Mouse (Mus musculus) forebrain, embryonic 16.5 days (tissue): ENCODE measurements around the gene Fam151a. TPM values are rescaled to one million over a fixed set of nuclear protein-coding genes. Genes with fewer than 3 reads are reported as not detected.
"Not testable (repeated sequence)": the region's sequence is repeated elsewhere in the genome, so short reads cannot be mapped to it uniquely, and the experiment has no call there.

Source experiments
- ATAC-seq: fragments of 200-750 bp; cut with Nextera tagmentation; 2 replicates; pipeline ENCODE4 v1.8.0; 2017; ENCODE audit warnings: mild to moderate bottlenecking, moderate library complexity
- H3K27ac ChIP-seq: fragments of 300-500 bp; sonication (generic); 2 replicates; pipeline ENCODE4 v1.5.1; 2014; ENCODE audit warnings: low read length, control low read depth
- H3K27me3 ChIP-seq: fragments of 300-500 bp; sonication (generic); replicated peaks from 2 replicates; pipeline ENCODE4 v1.6.1; 2014; ENCODE audit warnings: low read length; ENCODE audit not compliant: control insufficient read depth, insufficient read depth
- H3K36me3 ChIP-seq: fragments of 300-500 bp; sonication (generic); 2 replicates; pipeline ENCODE4 v1.6.1; 2014; ENCODE audit not compliant: control insufficient read depth, insufficient read depth
- H3K4me1 ChIP-seq: fragments of 300-500 bp; sonication (generic); replicated peaks from 2 replicates; pipeline ENCODE4 v1.6.1; 2014; ENCODE audit warnings: low read length; ENCODE audit not compliant: control insufficient read depth, insufficient read depth
- H3K4me2 ChIP-seq: fragments of 300-500 bp; sonication (generic); 2 replicates; pipeline ENCODE4 v1.6.1; 2014; ENCODE audit warnings: mild to moderate bottlenecking, low read length, control low read depth
- H3K4me3 ChIP-seq: fragments of 300-500 bp; sonication (generic); replicated peaks from 2 replicates; pipeline ENCODE4 v1.5.1; 2014; ENCODE audit warnings: mild to moderate bottlenecking, low read length, control low read depth
- H3K9ac ChIP-seq: fragments of 300-500 bp; sonication (generic); replicated peaks from 2 replicates; pipeline ENCODE4 v1.6.1; 2014; ENCODE audit warnings: low read depth, low read length, control low read depth
- H3K9me3 ChIP-seq: fragments of 300-500 bp; sonication (generic); 2 replicates; pipeline ENCODE4 v1.6.1; 2016; ENCODE audit warnings: low read length; ENCODE audit not compliant: control insufficient read depth
- WGBS: fragments of 180-500 bp; shearing (Covaris S2); extraction: QIAGEN DNeasy Blood & Tissue Kit; methylation state at CpG from one replicate; pipeline ENCODE4 v1.1.7; 2014; 5-methylcytosine and 5-hydroxymethylcytosine counted together
- polyA plus RNA-seq: library from polyadenylated mRNA; unstranded; fragments of >200 nt; fragmentation: Nextera tagmentation; extraction: Ambion mirVana; gene quantifications from 2 replicates; pipeline ENCODE4 v1.2.1, GENCODE M21; 2015

Fam151a gene
- polyA plus RNA-seq, 1 experiment from 2014 or later, result not detected

DNA sequence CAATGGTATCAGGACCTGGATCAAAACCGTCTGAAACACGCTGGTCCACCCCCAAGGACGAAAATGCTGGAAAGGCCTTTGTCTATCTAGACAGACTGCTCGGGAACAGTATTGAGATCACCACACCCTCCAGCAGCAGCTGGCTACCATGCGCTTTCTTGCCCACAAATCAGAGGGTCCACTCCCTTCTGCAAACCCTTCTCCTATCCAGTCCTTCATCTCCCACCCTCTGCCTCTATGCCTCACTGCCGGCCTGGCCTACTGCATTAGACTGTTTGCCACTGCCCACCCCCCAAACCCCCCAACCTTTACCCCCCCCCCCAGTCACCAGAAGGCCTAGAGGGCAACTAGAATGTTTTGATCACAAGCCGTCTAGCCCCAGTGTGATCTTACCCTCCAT, 51.7 kb downstream of the Fam151a start:
- no peak overlapping the region for H3K4me3 ChIP-seq
- ATAC-seq, result peak; percentile 25
- no peaks in the 10 kb centered on the region for H3K36me3 ChIP-seq
- H3K4me1 ChIP-seq, result peaks cover 23% of the 10 kb centered on the region
- 43% methylated on average over 7 of the region's 7 CpGs for WGBS
- H3K9me3 ChIP-seq, result no peaks in the 10 kb centered on the region
- H3K9ac ChIP-seq, result no peak overlapping the region
- H3K27me3 ChIP-seq, result no peaks in the 10 kb centered on the region
- no peak overlapping the region for H3K4me2 ChIP-seq
- peak overlapping the region; percentile 52 for H3K27ac ChIP-seq

DNA sequence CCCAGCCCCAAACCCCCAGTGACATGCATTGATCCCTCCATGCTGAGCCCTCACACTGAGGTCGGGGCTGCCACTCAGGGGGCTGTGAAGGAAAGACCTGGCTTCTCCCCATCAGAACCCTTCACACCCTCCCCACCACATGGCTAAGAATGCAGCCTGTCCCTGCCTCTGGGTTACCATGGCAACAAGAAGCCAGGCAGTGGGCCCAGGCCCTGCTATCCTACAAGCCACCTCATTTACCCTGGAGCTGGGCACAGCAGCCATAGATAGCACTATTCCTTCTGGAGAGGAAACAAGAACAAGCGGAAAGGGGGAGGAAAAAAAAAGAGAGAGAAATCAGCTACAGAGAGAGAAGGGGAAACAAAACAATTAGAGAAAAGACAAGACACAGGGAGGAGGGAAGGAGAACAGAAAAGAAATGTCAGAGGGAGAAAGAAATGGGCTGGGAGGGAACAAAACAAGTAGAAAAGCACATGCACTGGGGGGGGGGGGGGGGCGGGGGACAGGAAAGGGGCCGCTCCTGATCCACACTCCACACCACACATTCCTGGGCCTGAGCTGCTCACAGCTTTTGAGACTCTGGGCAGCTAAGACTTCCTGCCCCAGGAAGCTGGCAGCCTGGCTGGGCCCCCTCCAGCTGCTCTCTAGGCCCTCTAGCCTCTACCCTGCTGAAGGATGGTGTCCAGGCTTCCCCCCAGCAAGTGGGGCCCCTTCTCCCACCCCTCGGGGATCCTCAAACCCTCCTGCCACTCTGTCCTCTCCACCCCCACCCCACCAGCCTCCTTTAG, 52.3 kb downstream of the Fam151a start:
- Histone ChIP-seq H3K36me3 (no peaks in the 10 kb centered on the region), H3K27me3 (no peaks in the 10 kb centered on the region), H3K27ac (peak overlapping the region; percentile 52), H3K4me3 (no peak overlapping the region), H3K9me3 (no peaks in the 10 kb centered on the region), H3K4me1 (peaks cover 23% of the 10 kb centered on the region), H3K4me2 (no peak overlapping the region), H3K9ac (0 out of 2 replicates have a peak overlapping the region, but pooled peaks have one; percentile 22)
- 3% methylated on average over 4 of the region's 5 CpGs for WGBS
- peak; percentile 92 for ATAC-seq

DNA sequence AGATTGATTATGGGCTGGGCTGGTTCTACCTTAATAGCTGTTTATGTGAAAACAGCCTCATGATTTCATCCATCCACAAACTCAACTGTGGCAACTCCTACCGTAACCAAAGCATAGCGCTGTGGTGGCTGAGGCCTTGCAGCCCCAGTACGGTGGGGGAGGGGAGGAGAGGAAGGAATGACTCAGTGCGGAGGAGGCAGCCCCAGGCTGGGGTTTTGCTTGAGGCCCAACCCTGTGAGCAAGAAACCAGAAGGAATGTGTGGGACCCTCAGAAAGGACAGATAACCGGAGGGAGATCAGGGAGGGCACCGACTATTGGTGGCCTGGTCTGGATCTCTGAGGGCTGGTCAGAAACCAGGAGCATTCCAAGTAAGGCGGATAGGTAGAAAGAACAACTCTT, 54.1 kb downstream of the Fam151a start:
- no peak overlapping the region for H3K27ac ChIP-seq
- no peaks in the 10 kb centered on the region for H3K36me3 ChIP-seq
- no peak overlapping the region for H3K4me3 ChIP-seq
- H3K4me2 ChIP-seq, result no peak overlapping the region
- ATAC-seq, result no peak
- peaks cover 23% of the 10 kb centered on the region for H3K4me1 ChIP-seq
- H3K9me3 ChIP-seq, result no peaks in the 10 kb centered on the region
- H3K9ac ChIP-seq, result no peak overlapping the region
- H3K27me3 ChIP-seq, result no peaks in the 10 kb centered on the region
- WGBS, result 68% methylated on average over 7 of the region's 7 CpGs

DNA sequence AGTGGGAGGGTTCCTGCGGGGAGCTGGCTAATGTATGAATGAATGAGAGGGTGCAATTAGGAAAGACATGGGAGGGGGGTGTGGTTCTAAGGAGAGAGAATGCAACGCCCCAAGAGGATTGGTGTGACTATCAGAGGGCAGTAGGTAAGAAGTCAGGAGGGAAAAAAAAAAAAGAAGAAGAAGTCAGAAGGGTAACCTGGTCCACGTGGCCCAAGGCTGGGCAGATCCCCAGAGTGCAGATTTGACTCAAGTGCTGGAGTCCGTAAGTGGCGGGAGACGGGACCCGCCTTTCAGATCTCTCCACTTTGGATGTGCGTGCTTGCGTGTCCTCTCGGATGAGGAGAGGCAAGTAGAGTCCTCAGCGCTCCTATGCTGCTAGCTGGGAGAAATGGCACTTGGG, 54.9 kb downstream of the Fam151a start:
- Histone ChIP-seq H3K27me3 (no peaks in the 10 kb centered on the region), H3K4me3 (no peak overlapping the region), H3K9ac (no peak overlapping the region), H3K4me2 (no peak overlapping the region), H3K27ac (no peak overlapping the region), H3K36me3 (no peaks in the 10 kb centered on the region), H3K9me3 (no peaks in the 10 kb centered on the region), H3K4me1 (peaks cover 23% of the 10 kb centered on the region)
- WGBS, result 88% methylated on average over 11 of the region's 11 CpGs
- ATAC-seq, result no peak

DNA sequence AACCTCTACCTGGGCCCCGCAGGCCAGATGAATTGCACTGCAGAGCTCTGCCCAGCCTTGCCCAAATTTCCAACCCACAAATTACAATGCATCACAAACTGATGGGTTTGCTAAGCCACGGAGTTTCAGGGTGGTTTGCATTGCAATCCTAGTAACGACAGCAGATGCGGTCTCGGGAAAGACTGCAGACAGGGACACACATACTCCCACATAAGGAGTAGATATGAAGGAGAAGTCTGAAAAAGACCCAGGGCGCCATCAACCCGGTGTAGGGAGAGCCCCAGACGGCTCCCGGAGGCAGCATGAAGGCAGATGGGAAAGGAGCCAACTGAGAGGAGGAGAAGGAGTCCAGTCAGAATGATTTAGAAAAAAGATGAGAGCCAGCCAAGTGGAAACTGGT, 56.0 kb downstream of the Fam151a start:
- H3K4me1 ChIP-seq, result peaks cover 23% of the 10 kb centered on the region
- H3K4me3 ChIP-seq, result no peak overlapping the region
- no peak overlapping the region for H3K27ac ChIP-seq
- no peaks in the 10 kb centered on the region for H3K36me3 ChIP-seq
- H3K9me3 ChIP-seq, result no peaks in the 10 kb centered on the region
- ATAC-seq, result no peak
- H3K4me2 ChIP-seq, result no peak overlapping the region
- WGBS, result 49% methylated on average over 9 of the region's 9 CpGs
- no peak overlapping the region for H3K9ac ChIP-seq
- no peaks in the 10 kb centered on the region for H3K27me3 ChIP-seq

DNA sequence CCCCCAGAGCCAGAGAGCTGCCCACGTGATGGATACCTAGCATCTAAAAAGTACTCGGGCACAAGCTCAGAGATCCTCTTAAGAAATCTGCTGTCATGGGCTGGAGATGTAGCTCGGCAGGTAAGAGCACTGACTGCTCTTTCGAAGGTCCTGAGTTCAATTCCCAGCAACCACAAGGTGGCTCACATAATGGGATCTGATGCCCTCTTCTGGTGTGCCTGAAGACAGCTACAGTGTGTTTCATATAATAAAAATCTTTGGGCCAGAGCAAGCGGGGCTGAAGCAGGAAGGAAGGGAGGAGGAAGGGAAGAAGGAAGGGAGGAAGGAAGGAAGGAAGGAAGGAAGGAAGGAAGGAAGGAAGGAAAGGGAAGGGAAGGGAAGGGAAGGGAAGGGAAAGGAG, 56.5 kb downstream of the Fam151a start:
- not testable (repeated sequence) for ATAC-seq, H3K9ac ChIP-seq, H3K4me3 ChIP-seq, H3K4me2 ChIP-seq, H3K27me3 ChIP-seq, H3K36me3 ChIP-seq, H3K9me3 ChIP-seq, H3K27ac ChIP-seq
- 82% methylated on average over 5 of the region's 5 CpGs for WGBS
- peaks cover 23% of the 10 kb centered on the region for H3K4me1 ChIP-seq

DNA sequence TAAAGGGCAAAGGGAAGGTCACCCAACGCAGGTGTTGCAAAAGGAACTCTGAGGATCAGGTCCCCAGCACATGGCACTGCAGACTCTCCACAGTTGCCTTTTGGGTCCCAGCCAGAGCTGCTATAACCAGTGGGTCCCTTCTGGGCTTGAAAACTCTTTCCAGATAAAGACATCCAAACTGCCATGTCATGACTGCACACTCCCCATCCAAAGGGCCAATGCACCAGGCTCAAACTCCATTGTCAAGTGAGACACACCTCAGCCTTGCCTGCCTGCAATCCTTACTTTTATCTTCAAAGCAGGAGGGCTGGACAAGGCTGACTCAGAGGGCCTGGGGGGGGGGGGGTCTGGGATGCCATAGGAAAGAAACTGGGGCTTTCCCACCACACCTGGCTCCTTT, 57.2 kb downstream of the Fam151a start:
- ATAC-seq, result no peak
- Histone ChIP-seq H3K27me3 (no peaks in the 10 kb centered on the region), H3K27ac (no peak overlapping the region), H3K36me3 (no peaks in the 10 kb centered on the region), H3K4me2 (no peak overlapping the region), H3K4me1 (peaks cover 16% of the 10 kb centered on the region), H3K9ac (no peak overlapping the region), H3K4me3 (no peak overlapping the region), H3K9me3 (no peaks in the 10 kb centered on the region)
- WGBS, result 92% methylated on average over 1 of the region's 1 CpGs

DNA sequence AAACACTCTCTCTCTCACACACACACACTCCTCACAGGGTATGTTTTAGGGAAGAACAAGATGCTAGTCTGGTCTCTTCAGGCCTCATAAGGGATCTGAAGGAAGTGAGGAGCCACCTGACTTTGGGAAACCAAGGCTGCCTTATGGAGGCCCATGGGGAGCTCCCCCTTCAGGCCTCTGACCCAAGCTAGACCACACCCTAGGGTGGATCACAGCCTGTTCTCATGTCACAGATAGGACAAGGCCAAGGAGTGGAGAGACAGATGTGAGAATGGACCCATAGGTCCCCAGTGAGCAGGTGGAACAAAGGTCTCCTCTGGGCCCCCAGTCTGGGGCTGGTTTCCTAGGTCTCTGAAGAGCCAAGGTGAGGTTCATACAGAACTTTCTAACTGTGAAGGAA, 58.6 kb downstream of the Fam151a start:
- H3K36me3 ChIP-seq, result no peaks in the 10 kb centered on the region
- peaks cover 4% of the 10 kb centered on the region; the same call in 1 of the 2 replicates for H3K4me1 ChIP-seq
- no peak overlapping the region for H3K4me3 ChIP-seq
- H3K4me2 ChIP-seq, result no peak overlapping the region
- H3K27me3 ChIP-seq, result no peaks in the 10 kb centered on the region
- no peak overlapping the region for H3K9ac ChIP-seq
- no peak overlapping the region for H3K27ac ChIP-seq
- no peak for ATAC-seq
- no peaks in the 10 kb centered on the region for H3K9me3 ChIP-seq

DNA sequence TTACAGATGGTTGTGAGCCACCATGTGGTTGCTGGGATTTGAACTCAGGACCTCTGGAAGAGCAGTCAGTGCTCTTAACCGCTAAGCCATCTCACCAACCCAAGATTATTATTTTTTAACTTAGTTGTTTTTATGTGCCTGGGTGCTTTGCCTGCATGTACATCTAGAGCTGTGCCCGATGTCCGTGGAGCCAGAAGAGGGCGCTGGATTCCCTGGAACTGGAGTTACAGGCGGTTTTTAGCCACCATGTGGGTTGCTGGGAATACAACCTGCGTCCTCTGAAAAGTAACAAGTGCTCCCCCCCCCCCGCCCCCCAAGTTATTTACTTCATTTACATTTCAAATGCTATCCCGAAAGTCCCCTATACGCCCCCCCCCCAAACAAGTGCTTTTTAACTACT, 60.1 kb downstream of the Fam151a start:
- not testable (repeated sequence) for H3K27me3 ChIP-seq, H3K9me3 ChIP-seq, H3K27ac ChIP-seq, H3K9ac ChIP-seq, H3K4me3 ChIP-seq, ATAC-seq, H3K4me2 ChIP-seq, H3K4me1 ChIP-seq, H3K36me3 ChIP-seq
- WGBS, result 94% methylated on average over 9 of the region's 9 CpGs

DNA sequence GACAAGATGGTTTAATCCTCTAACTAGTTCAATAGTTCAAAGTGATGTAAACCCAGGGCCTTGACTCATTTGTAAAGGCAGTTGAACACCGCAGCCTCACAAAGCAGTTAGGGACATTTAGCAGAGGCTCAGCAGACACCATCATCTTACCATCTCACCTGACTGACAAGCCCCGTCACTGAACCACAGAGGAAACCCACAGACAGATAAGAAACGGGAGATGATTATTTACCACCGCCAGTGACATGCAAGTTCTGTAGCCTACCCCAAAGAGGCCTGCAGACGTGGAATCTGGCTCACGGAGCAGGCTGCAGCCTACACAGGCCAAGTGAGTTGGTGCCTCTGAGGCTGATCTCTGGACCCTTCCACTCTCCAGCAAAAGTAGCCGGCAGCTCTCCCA, 60.6 kb downstream of the Fam151a start:
- no peak overlapping the region for H3K27ac ChIP-seq
- H3K4me1 ChIP-seq, result 0 out of 2 replicates have a peak, but pooled peaks cover 3% of the 10 kb centered on the region
- H3K9me3 ChIP-seq, result no peaks in the 10 kb centered on the region
- H3K9ac ChIP-seq, result no peak overlapping the region
- no peaks in the 10 kb centered on the region for H3K36me3 ChIP-seq
- H3K4me2 ChIP-seq, result no peak overlapping the region
- 95% methylated on average over 7 of the region's 7 CpGs for WGBS
- H3K27me3 ChIP-seq, result no peaks in the 10 kb centered on the region
- H3K4me3 ChIP-seq, result no peak overlapping the region
- no peak for ATAC-seq
